In genomic region chr1:126765506-126766170, GRCm38 (mm10) we compare ENCODE assay signal across 19 mouse cellular contexts.
DNase-seq lines count a peak whose midpoint lies in the region; ATAC-seq lines count a peak whose summit lies in the region.
"Had no signal": no experiment of that assay in that cellular context is flagged by ENCODE, and none has a peak within 500 bp of the region (broad histone marks: within the 10 kb centered on the region; RNA-seq: fewer than 3 reads in every experiment).

No protein-coding gene starts in this region.

- 36% methylated on average over 6 of the region's 6 CpGs for WGBS in hindbrain, embryonic 14.5 days
- 47% methylated on average over 6 of the region's 6 CpGs for WGBS in hindbrain, embryonic 12.5 days
- 32% methylated on average over 6 of the region's 6 CpGs for WGBS in midbrain, embryonic 10.5 days
- 69% methylated on average over 6 of the region's 6 CpGs for WGBS in heart, embryonic 10.5 days

- 0 out of 2 replicates have a peak, but pooled peaks cover 5% of the 10 kb centered on the region for H3K4me1 ChIP-seq in hindbrain, embryonic 14.5 days (replicated peaks; ENCODE audit: control insufficient read depth, insufficient read depth, low read length)
- peaks cover 7% of the 10 kb centered on the region for H3K4me1 ChIP-seq in hindbrain, embryonic 12.5 days
- peaks cover 66% of the 10 kb centered on the region for H3K4me1 ChIP-seq in midbrain, embryonic 10.5 days
- no peaks in the 10 kb centered on the region for H3K4me1 ChIP-seq in heart, embryonic 10.5 days
- H3K4me1 ChIP-seq: lung, embryonic 15.5 days had no signal

- no peak overlapping the region for H3K27ac ChIP-seq in hindbrain, embryonic 14.5 days
- no peak overlapping the region for H3K27ac ChIP-seq in hindbrain, embryonic 12.5 days
- peak overlapping the region; percentile 79 for H3K27ac ChIP-seq in midbrain, embryonic 10.5 days (replicated peaks)
- H3K27ac ChIP-seq in heart, embryonic 10.5 days: no peak overlapping the region
- H3K27ac ChIP-seq: lung, embryonic 15.5 days; neural tube, embryonic 15.5 days had no signal

- no peaks in the 10 kb centered on the region for H3K9me3 ChIP-seq in hindbrain, embryonic 14.5 days (ENCODE audit: control insufficient read depth, low read length)
- H3K9me3 ChIP-seq in hindbrain, embryonic 12.5 days (replicated peaks): no peaks in the 10 kb centered on the region
- H3K9me3 ChIP-seq in midbrain, embryonic 10.5 days (replicated peaks): no peaks in the 10 kb centered on the region
- no peaks in the 10 kb centered on the region for H3K9me3 ChIP-seq in heart, embryonic 10.5 days
- H3K9me3 ChIP-seq: lung, embryonic 15.5 days; neural tube, embryonic 15.5 days had no signal

- H3K9ac ChIP-seq in hindbrain, embryonic 14.5 days: no peak overlapping the region
- no peak overlapping the region for H3K9ac ChIP-seq in hindbrain, embryonic 12.5 days
- H3K9ac ChIP-seq: forebrain, postnatal 0 days; lung, embryonic 15.5 days; neural tube, embryonic 15.5 days had no signal

- no peaks in the 10 kb centered on the region for H3K27me3 ChIP-seq in hindbrain, embryonic 14.5 days (ENCODE audit: control insufficient read depth, insufficient read depth, low read length)
- no peaks in the 10 kb centered on the region for H3K27me3 ChIP-seq in hindbrain, embryonic 12.5 days
- peaks cover 33% of the 10 kb centered on the region for H3K27me3 ChIP-seq in midbrain, embryonic 10.5 days (ENCODE audit: low read depth, poor library complexity, severe bottlenecking)
- H3K27me3 ChIP-seq in heart, embryonic 10.5 days (ENCODE audit: insufficient read depth, poor library complexity, severe bottlenecking): no peaks in the 10 kb centered on the region
- H3K27me3 ChIP-seq: lung, embryonic 15.5 days; neural tube, embryonic 15.5 days had no signal

- DNase-seq in hindbrain, embryonic 14.5 days (ENCODE audit: low spot score): peak; percentile 27
- peak; percentile 65 for DNase-seq in embryo, embryonic 10.5 days (ENCODE audit: low spot score)
- peak; percentile 80 for DNase-seq in midbrain, embryonic 10.5 days (ENCODE audit: low spot score)
- peak; percentile 44 for DNase-seq in retina, adult 2 months (ENCODE audit: low read depth, low spot score)
- DNase-seq in gastrocnemius, postnatal 10 days: no peak
- no peak for DNase-seq in heart, embryonic 10.5 days (ENCODE audit: low spot score)
- DNase-seq: adrenal gland, postnatal 25 days; B cell, adult 2 months; cerebellum, adult 8-10 months; forebrain, postnatal 0 days; heart, postnatal 10 days; kidney, adult 8-10 months; kidney, postnatal 4 days; right cerebral cortex, adult 18-20 months; thymus, adult 18-20 months had no signal

- H3K36me3 ChIP-seq in hindbrain, embryonic 14.5 days (replicated peaks; ENCODE audit: control insufficient read depth, insufficient read depth): no peaks in the 10 kb centered on the region
- no peaks in the 10 kb centered on the region for H3K36me3 ChIP-seq in hindbrain, embryonic 12.5 days
- H3K36me3 ChIP-seq in midbrain, embryonic 10.5 days: no peaks in the 10 kb centered on the region
- no peaks in the 10 kb centered on the region for H3K36me3 ChIP-seq in heart, embryonic 10.5 days
- H3K36me3 ChIP-seq: lung, embryonic 15.5 days; neural tube, embryonic 15.5 days had no signal

- ATAC-seq in hindbrain, embryonic 14.5 days (ENCODE audit: low FRiP score): peak; percentile 48; the same call in 1 of the 2 replicates
- ATAC-seq in hindbrain, embryonic 12.5 days (ENCODE audit: low FRiP score): no peak
- ATAC-seq: forebrain, postnatal 0 days; inflammation-experienced regulatory T-cells, adult 6 months had no signal

- H3K4me2 ChIP-seq in hindbrain, embryonic 14.5 days (replicated peaks): no peak overlapping the region
- H3K4me2 ChIP-seq in hindbrain, embryonic 12.5 days (replicated peaks): no peak overlapping the region
- H3K4me2 ChIP-seq: lung, embryonic 15.5 days; neural tube, embryonic 15.5 days had no signal

- no peak overlapping the region for H3K4me3 ChIP-seq in hindbrain, embryonic 14.5 days (replicated peaks; ENCODE audit: low read length)
- H3K4me3 ChIP-seq in hindbrain, embryonic 12.5 days: no peak overlapping the region
- H3K4me3 ChIP-seq in midbrain, embryonic 10.5 days: no peak overlapping the region
- no peak overlapping the region for H3K4me3 ChIP-seq in heart, embryonic 10.5 days
- H3K4me3 ChIP-seq: lung, embryonic 15.5 days; neural tube, embryonic 15.5 days had no signal

Comparison
In these comparisons a context has a peak if more than half of its experiments do, and no peak if none do; other contexts are left out.
1. DNase-seq: peak in hindbrain, embryonic 14.5 days (single experiment), embryo, embryonic 10.5 days (single experiment), midbrain, embryonic 10.5 days (single experiment) and retina, adult 2 months (single experiment); none in gastrocnemius, postnatal 10 days (single experiment) and heart, embryonic 10.5 days (single experiment).